Mouse (Mus musculus): ENCODE results near the gene Pqlc3. TPM values are rescaled to one million over a fixed set of nuclear protein-coding genes. Genes with fewer than 3 reads are reported as not detected.

The Pqlc3 gene
- total and polyA plus RNA-seq, 3 experiments: 19.8 to 61.3 (median 34.2) TPM

DNA sequence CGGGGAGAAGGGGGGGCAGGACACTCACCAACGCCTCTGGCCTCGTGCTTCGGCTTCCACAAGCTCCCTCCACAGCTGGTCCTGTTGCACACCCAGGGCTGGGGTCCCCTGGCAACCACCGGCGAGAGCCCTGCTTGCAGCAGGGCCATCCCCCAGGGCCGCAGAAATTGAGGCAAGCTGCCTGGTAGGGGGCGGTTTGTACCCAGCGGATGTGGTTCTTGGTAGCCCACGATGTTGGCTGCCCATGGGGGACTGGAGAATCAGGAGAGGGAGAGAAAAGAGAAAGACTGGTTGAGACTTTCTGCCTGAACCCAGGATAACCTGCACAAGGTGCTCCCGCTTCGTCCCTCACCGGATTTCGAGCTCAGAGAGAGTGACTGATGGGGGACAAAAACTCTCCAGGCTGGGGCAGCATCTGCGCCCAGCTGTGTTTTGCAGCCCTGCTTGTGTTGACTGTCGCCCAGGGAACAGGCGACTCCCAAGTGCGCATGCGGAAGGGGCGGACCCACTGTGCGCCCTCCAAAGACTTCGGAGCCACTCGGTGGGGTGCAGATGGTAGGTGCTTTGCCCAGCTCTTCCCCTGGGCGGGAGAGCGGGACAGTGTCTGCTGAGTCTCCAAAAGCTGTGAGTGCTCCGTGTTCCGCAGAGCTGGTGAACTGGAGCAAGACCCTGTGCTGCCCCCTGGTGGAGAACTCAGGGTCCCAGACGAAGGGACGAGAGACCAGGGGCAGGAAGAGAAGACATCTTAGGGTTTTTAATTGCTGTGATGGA lies 11.1 kb upstream of the Pqlc3 start, which contains the start of gene 2410004P03Rik:
Gene 2410004P03Rik, minus strand, starts transcription at position 628 of the 771 bp plus-strand sequence.
- ATAC-seq (ENCODE audit: extremely low read depth, insufficient number of reproducible peaks, low FRiP score, poor library complexity, severe bottlenecking) (no peak), DNase-seq (ENCODE audit: low spot score) (no peak)
- Histone ChIP-seq H3K4me1 (ENCODE audit: insufficient read depth, low read depth, low read length) (no peaks in the 10 kb centered on the region), H3K4me3 (ENCODE audit: low read depth, low read length) (no peak within 1 kb of the TSS), H3K27me3 (ENCODE audit: insufficient read depth, low read length) (peaks cover 34% of the 10 kb centered on the region), H3K36me3 (replicated peaks) (no peaks in the 10 kb centered on the region), H3K9me3 (replicated peaks) (peaks cover 4% of the 10 kb centered on the region; the same call in 1 of the 2 replicates)
- TF ChIP-seq CTCF (IDR thresholded peaks at IDR 0.05; ENCODE audit: low read depth, low read length) (peak; percentile 19; the same call in 1 of the 2 replicates), GATA2 (IDR thresholded peaks at IDR 0.05; ENCODE audit: borderline replicate concordance, low read depth, low read length) (no peak)

DNA sequence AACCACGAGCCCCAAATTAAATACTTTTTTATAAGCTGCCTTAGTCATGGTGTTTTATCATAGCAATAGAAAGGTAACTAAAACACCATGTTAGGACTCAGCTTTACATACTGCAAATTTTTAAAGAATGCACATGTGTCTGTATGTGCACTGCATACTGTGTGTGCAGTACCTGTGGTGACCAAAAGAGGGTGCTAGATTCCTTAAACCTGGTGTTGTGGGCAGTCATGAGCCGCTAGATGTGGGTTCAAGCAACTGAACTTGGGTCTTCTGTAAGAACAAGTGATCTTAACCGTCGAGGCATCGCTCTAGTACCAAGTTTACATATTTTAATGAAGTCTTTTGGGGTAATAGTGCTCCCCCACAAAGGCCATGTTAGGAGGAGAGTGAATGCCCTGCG lies 9.3 kb upstream of the Pqlc3 start:
- H3K4me3 ChIP-seq (ENCODE audit: low read depth, low read length): no peak overlapping the region
- ATAC-seq (ENCODE audit: extremely low read depth, insufficient number of reproducible peaks, low FRiP score, poor library complexity, severe bottlenecking) (no peak), DNase-seq (ENCODE audit: low spot score) (no peak)
- peaks cover 4% of the 10 kb centered on the region; the same call in 1 of the 2 replicates for H3K9me3 ChIP-seq (replicated peaks)
- peaks cover 40% of the 10 kb centered on the region for H3K27me3 ChIP-seq (ENCODE audit: insufficient read depth, low read length)
- no peaks in the 10 kb centered on the region for H3K36me3 ChIP-seq (replicated peaks)
- TF ChIP-seq GATA2 (IDR thresholded peaks at IDR 0.05; ENCODE audit: borderline replicate concordance, low read depth, low read length) (no peak), CTCF (IDR thresholded peaks at IDR 0.05; ENCODE audit: low read depth, low read length) (no peak), POLR2AphosphoS5 (IDR thresholded peaks at IDR 0.05; ENCODE audit: insufficient replicate concordance, low read depth, low read length) (no peak), GATA1 (IDR thresholded peaks at IDR 0.05; ENCODE audit: borderline replicate concordance, low read length) (no peak), TAL1 (conservative IDR thresholded peaks at IDR 0.05; ENCODE audit: low read depth, low read length) (no peak)
- H3K4me1 ChIP-seq (ENCODE audit: insufficient read depth, low read depth, low read length): no peaks in the 10 kb centered on the region

GRCm38 (mm10) chr12:17001211-17001610 lies 1.0 kb upstream of the Pqlc3 start:
- Histone ChIP-seq H3K27me3 (ENCODE audit: insufficient read depth, low read length) (peaks cover 13% of the 10 kb centered on the region; the same call in 1 of the 2 replicates), H3K36me3 (replicated peaks) (peaks cover 22% of the 10 kb centered on the region), H3K4me1 (ENCODE audit: insufficient read depth, low read depth, low read length) (peaks cover 35% of the 10 kb centered on the region), H3K4me3 (ENCODE audit: low read depth, low read length) (no peak overlapping the region), H3K9me3 (replicated peaks) (no peaks in the 10 kb centered on the region)
- DNase-seq (ENCODE audit: low spot score) (no peak), ATAC-seq (ENCODE audit: extremely low read depth, insufficient number of reproducible peaks, low FRiP score, poor library complexity, severe bottlenecking) (no peak)
- TF ChIP-seq POLR2AphosphoS5 (IDR thresholded peaks at IDR 0.05; ENCODE audit: insufficient replicate concordance, low read depth, low read length): no peak
- TF ChIP-seq CTCF (IDR thresholded peaks at IDR 0.05; ENCODE audit: low read depth, low read length): no peak
- TF ChIP-seq GATA2 (IDR thresholded peaks at IDR 0.05; ENCODE audit: borderline replicate concordance, low read depth, low read length): no peak
- TF ChIP-seq TAL1 (conservative IDR thresholded peaks at IDR 0.05; ENCODE audit: low read depth, low read length): no peak
- TF ChIP-seq GATA1 (IDR thresholded peaks at IDR 0.05; ENCODE audit: borderline replicate concordance, low read length): no peak

- peaks cover 28% of the 10 kb centered on the region for H3K36me3 ChIP-seq (replicated peaks)
- no peaks in the 10 kb centered on the region for H3K9me3 ChIP-seq (replicated peaks)
- TF ChIP-seq POLR2AphosphoS5 (IDR thresholded peaks at IDR 0.05; ENCODE audit: insufficient replicate concordance, low read depth, low read length): no peak
- TF ChIP-seq GATA1 (IDR thresholded peaks at IDR 0.05; ENCODE audit: borderline replicate concordance, low read length): no peak
- no peak for TF ChIP-seq CTCF (IDR thresholded peaks at IDR 0.05; ENCODE audit: low read depth, low read length)
- TF ChIP-seq TAL1 (conservative IDR thresholded peaks at IDR 0.05; ENCODE audit: low read depth, low read length): no peak
- no peak for TF ChIP-seq GATA2 (IDR thresholded peaks at IDR 0.05; ENCODE audit: borderline replicate concordance, low read depth, low read length)
- peaks cover 10% of the 10 kb centered on the region; the same call in 1 of the 2 replicates for H3K27me3 ChIP-seq (ENCODE audit: insufficient read depth, low read length)
- peak overlapping the region; percentile 90; the same call in 1 of the 2 replicates for H3K4me3 ChIP-seq (ENCODE audit: low read depth, low read length)
- ATAC-seq (ENCODE audit: extremely low read depth, insufficient number of reproducible peaks, low FRiP score, poor library complexity, severe bottlenecking): no peak
- H3K4me1 ChIP-seq (ENCODE audit: insufficient read depth, low read depth, low read length): peaks cover 37% of the 10 kb centered on the region
- DNase-seq (ENCODE audit: low spot score): peak; percentile 65
Measured at GRCm38 (mm10) chr12:17000628-17001027, 420 bp upstream of the Pqlc3 start.

DNA sequence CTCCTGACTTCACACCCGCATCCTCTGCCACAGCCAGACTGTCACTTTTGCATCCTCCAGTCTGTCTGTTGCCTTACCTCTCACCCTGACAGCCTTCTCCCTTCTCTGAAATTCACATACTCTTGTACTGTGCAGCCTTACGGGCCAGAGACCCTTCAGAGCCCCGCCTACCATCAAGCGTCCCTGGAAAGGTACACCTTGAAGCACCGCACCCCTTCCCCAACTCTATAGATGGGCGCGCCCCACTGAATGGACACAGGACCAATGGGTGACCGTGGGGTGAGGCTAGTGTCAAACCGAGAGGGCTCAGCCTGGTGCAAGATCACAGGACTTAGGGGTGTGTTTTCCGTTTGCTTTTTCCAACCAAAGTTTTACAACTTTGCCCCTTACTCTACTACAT lies 1.1 kb downstream of the Pqlc3 start:
- H3K9me3 ChIP-seq (replicated peaks): no peaks in the 10 kb centered on the region
- ATAC-seq (ENCODE audit: extremely low read depth, insufficient number of reproducible peaks, low FRiP score, poor library complexity, severe bottlenecking) (no peak), DNase-seq (ENCODE audit: low spot score) (peak; percentile 27)
- peaks cover 43% of the 10 kb centered on the region for H3K4me1 ChIP-seq (ENCODE audit: insufficient read depth, low read depth, low read length)
- H3K36me3 ChIP-seq (replicated peaks): peaks cover 43% of the 10 kb centered on the region
- no peak for TF ChIP-seq CTCF (IDR thresholded peaks at IDR 0.05; ENCODE audit: low read depth, low read length)
- TF ChIP-seq GATA1 (IDR thresholded peaks at IDR 0.05; ENCODE audit: borderline replicate concordance, low read length): no peak
- no peak for TF ChIP-seq GATA2 (IDR thresholded peaks at IDR 0.05; ENCODE audit: borderline replicate concordance, low read depth, low read length)
- TF ChIP-seq POLR2AphosphoS5 (IDR thresholded peaks at IDR 0.05; ENCODE audit: insufficient replicate concordance, low read depth, low read length): no peak
- no peak for TF ChIP-seq TAL1 (conservative IDR thresholded peaks at IDR 0.05; ENCODE audit: low read depth, low read length)
- no peaks in the 10 kb centered on the region for H3K27me3 ChIP-seq (ENCODE audit: insufficient read depth, low read length)
- peak overlapping the region; percentile 90 for H3K4me3 ChIP-seq (ENCODE audit: low read depth, low read length)

DNA sequence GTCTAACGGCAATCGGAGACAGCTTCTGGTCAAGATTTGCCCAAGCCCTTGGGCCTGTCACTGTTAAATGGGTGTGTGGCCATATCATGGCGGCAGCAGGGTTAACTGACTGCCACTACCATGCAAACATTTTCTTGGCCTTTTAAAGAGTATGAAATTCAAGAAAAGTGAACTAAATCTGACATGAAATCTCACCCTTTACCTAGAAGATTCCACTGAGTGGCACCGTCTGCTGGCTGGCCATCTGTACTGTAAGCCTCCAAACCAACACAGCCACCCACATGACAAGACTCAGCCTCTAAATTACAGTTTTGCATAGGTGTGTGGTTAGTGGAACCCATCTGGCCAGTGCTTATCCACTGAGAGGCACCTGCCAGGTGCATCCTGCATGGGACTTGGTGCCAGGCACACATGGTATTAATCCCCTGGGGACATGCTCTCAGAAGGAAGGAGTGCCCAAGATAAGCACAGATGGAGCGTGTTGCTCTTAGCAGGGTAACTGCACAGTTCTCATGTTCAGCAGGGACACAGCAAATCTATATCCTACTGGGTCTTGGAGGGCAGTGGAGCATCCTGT lies 3.2 kb downstream of the Pqlc3 start:
- peaks cover 63% of the 10 kb centered on the region for H3K36me3 ChIP-seq (replicated peaks)
- H3K4me3 ChIP-seq (ENCODE audit: low read depth, low read length): no peak overlapping the region
- peaks cover 43% of the 10 kb centered on the region for H3K4me1 ChIP-seq (ENCODE audit: insufficient read depth, low read depth, low read length)
- DNase-seq (ENCODE audit: low spot score) (no peak), ATAC-seq (ENCODE audit: extremely low read depth, insufficient number of reproducible peaks, low FRiP score, poor library complexity, severe bottlenecking) (no peak)
- TF ChIP-seq CTCF (IDR thresholded peaks at IDR 0.05; ENCODE audit: low read depth, low read length): no peak
- TF ChIP-seq POLR2AphosphoS5 (IDR thresholded peaks at IDR 0.05; ENCODE audit: insufficient replicate concordance, low read depth, low read length): no peak
- TF ChIP-seq GATA1 (IDR thresholded peaks at IDR 0.05; ENCODE audit: borderline replicate concordance, low read length): no peak
- H3K27me3 ChIP-seq (ENCODE audit: insufficient read depth, low read length): no peaks in the 10 kb centered on the region
- no peaks in the 10 kb centered on the region for H3K9me3 ChIP-seq (replicated peaks)
